Mouse (Mus musculus) neural tube, embryonic 11.5 days (tissue): ENCODE results near the gene Mrpl4. TPM values are rescaled to one million over a fixed set of nuclear protein-coding genes. Genes with fewer than 3 reads are reported as not detected.

Source experiments
- ATAC-seq: fragments of 200-750 bp; cut with Nextera tagmentation; 2 replicates; pipeline ENCODE4 v1.8.0; 2017; ENCODE audit warnings: moderate number of reproducible peaks, mild to moderate bottlenecking, moderate TSS enrichment, moderate library complexity; ENCODE audit not compliant: insufficient read depth, low FRiP score, low TSS enrichment
- DNase-seq: peaks from one replicate; pipeline ENCODE4 v3.0.0-alpha.2; 2015; ENCODE audit warnings: low spot score
- H3K27ac ChIP-seq: fragments of 300-500 bp; sonication (generic); 2 replicates; pipeline ENCODE4 v1.5.1; 2014; ENCODE audit warnings: low read depth, mild to moderate bottlenecking, low read length
- H3K27me3 ChIP-seq: fragments of 300-500 bp; sonication (generic); 2 replicates; pipeline ENCODE4 v1.6.1; 2014; ENCODE audit warnings: mild to moderate bottlenecking, low read length, mixed read lengths; ENCODE audit not compliant: control insufficient read depth, insufficient read depth
- H3K36me3 ChIP-seq: fragments of 300-500 bp; sonication (generic); 2 replicates; pipeline ENCODE4 v1.6.1; 2014; ENCODE audit warnings: mild to moderate bottlenecking, low read length, moderate library complexity, mixed read lengths; ENCODE audit not compliant: control insufficient read depth, insufficient read depth
- H3K4me1 ChIP-seq: fragments of 300-500 bp; sonication (generic); 2 replicates; pipeline ENCODE4 v1.6.1; 2014; ENCODE audit warnings: low read length, mixed read lengths; ENCODE audit not compliant: control insufficient read depth, insufficient read depth
- H3K4me2 ChIP-seq: fragments of 300-500 bp; sonication (generic); 2 replicates; pipeline ENCODE4 v1.6.1; 2014; ENCODE audit warnings: low read depth, mild to moderate bottlenecking, moderate library complexity
- H3K4me3 ChIP-seq: fragments of 300-500 bp; sonication (generic); 2 replicates; pipeline ENCODE4 v1.5.1; 2014; ENCODE audit warnings: low read depth, low read length
- H3K9ac ChIP-seq: fragments of 300-500 bp; sonication (generic); 2 replicates; pipeline ENCODE4 v1.6.1; 2014; ENCODE audit warnings: mild to moderate bottlenecking, low read length
- H3K9me3 ChIP-seq: fragments of 300-500 bp; sonication (generic); 2 replicates; pipeline ENCODE4 v1.6.1; 2016; ENCODE audit warnings: low read length; ENCODE audit not compliant: control insufficient read depth
- WGBS: fragments of 180-500 bp; shearing (Covaris S2); extraction: QIAGEN DNeasy Blood & Tissue Kit; methylation state at CpG from one replicate; pipeline ENCODE4 v1.1.7; 2014; 5-methylcytosine and 5-hydroxymethylcytosine counted together
- polyA plus RNA-seq: library from polyadenylated mRNA; unstranded; fragments of >200 nt; fragmentation: Nextera tagmentation; extraction: Ambion mirVana; gene quantifications from 2 replicates; pipeline ENCODE4 v1.2.1, GENCODE M21; 2014

Mrpl4 gene
- polyA plus RNA-seq, 1 experiment from 2014 or later: 135 TPM

DNA sequence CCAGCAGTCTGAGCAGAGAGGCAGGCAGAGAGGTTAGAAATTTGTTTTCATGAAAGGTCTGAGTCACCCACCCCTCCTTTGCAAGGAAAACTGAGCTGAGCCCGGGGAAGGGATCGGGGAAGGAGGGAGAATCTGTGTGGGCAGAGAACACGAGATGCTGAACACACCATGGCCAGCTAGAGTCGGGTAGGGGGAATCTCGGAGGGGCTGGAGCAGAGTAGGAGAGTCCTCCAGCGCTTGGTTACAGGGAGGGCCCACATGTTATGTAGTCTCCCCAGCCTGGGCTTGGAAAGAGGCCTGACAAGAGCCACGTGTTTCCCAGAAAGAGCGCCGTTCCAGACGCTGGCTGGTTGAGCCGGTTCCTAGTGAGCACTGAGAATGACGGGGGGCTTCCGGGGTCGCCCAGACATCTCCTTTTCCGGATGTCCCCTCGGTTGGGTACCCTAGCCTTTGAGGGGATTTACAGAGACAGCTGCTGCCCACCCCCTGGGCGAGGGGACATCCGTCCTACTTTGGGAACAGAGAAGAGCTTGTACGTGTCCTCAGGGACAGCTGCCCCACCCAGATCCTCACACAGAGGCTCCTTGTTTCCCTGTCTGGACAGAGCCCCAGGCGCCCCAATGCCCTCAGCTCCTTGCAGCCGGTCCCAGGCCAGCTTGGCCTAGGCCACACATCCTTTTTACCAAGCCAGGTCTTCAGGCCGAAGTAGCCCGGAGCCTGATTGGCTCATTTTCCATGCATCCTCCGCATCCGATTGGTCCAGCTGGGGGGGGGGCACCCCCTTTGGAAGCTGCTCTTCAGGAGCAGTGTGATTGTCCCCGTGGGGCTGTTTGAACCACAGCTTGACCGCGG, 30.2 kb upstream of the Mrpl4 start:
- peak; percentile 31; the same call in 1 of the 2 replicates for ATAC-seq
- H3K27ac ChIP-seq: peak overlapping the region; percentile 57; the same call in 1 of the 2 replicates
- DNase-seq: peak; percentile 66
- peaks cover 4% of the 10 kb centered on the region; the same call in 1 of the 2 replicates for H3K36me3 ChIP-seq
- H3K27me3 ChIP-seq: no peaks in the 10 kb centered on the region
- peak overlapping the region; percentile 42 for H3K4me2 ChIP-seq
- H3K4me1 ChIP-seq: peaks cover 21% of the 10 kb centered on the region
- H3K4me3 ChIP-seq: peak overlapping the region; percentile 15; the same call in 1 of the 2 replicates
- 35% methylated on average over 28 of the region's 28 CpGs for WGBS
- H3K9ac ChIP-seq: peak overlapping the region; percentile 49
- H3K9me3 ChIP-seq: no peaks in the 10 kb centered on the region

GRCm38 (mm10) chr9:20973001-20973681, 29.4 kb upstream of the Mrpl4 start:
- Histone ChIP-seq H3K27me3 (no peaks in the 10 kb centered on the region), H3K27ac (peak overlapping the region; percentile 57; the same call in 1 of the 2 replicates), H3K9ac (peak overlapping the region; percentile 49; the same call in 1 of the 2 replicates), H3K36me3 (no peaks in the 10 kb centered on the region), H3K4me2 (peak overlapping the region; percentile 42), H3K4me3 (peak overlapping the region; percentile 15; the same call in 1 of the 2 replicates), H3K9me3 (no peaks in the 10 kb centered on the region), H3K4me1 (peaks cover 21% of the 10 kb centered on the region)
- DNase-seq (no peak), ATAC-seq (no peak)
- WGBS: 62% methylated on average over 4 of the region's 4 CpGs

DNA sequence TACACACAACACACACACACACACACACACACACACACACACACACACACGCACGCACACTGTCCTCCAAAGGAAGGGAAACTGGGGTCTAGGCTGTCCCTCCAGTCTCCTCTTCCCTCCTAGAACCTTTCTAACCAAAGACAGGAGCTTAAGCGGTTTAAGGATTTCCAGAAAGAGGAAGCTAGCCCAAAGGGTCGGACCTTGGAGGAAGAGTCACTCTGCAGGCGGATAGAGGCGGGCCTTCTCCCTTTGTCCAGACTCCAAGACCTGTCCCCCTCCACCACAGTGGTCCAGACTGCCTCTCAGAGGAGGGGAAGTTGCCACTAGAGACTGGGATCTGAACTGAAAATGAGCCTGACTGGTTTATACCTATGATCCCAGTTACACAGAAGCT, 28.9 kb upstream of the Mrpl4 start:
- no peak overlapping the region for H3K9ac ChIP-seq
- H3K27me3 ChIP-seq: no peaks in the 10 kb centered on the region
- no peaks in the 10 kb centered on the region for H3K9me3 ChIP-seq
- H3K4me2 ChIP-seq: peak overlapping the region; percentile 1
- H3K4me3 ChIP-seq: no peak overlapping the region
- WGBS: 62% methylated on average over 6 of the region's 6 CpGs
- ATAC-seq (no peak), DNase-seq (no peak)
- H3K27ac ChIP-seq: no peak overlapping the region
- peaks cover 21% of the 10 kb centered on the region for H3K4me1 ChIP-seq
- H3K36me3 ChIP-seq: no peaks in the 10 kb centered on the region

DNA sequence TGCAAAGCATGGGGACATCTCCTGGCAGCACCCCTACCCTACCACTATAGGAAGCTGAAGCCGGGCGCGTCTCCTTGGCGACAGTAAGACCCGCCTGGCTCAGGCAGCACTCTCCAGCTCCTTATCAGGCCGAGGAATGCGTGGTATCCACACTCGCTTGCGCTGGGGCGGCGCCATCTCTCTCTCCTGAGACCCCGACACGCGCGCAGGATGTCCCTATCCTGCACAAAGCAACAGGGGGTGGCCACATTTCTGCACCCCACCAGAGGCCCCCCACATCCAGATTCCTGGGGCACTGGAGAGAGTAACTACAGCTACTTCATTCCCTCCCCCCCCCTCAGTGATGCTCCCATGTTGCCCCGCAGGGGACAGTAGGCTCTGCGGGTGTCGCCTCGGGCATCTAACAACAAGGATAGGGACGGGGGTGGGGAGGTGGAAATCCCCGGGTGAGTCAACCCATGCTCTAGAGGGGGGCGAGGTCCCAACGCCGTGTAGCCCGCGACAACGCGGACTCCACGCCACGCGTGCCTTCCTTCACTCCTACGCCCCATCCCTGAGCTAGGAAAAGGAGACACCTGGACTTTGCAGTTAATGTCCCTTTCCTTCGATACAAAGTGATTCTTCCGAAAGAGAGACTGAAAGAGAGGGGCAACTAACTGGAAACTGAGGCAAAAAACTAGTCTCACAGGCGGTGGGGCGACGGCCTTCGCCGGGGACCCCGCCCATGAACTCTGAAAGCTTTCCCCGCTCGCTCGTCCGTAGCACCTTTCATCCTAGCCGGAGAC, 26.9 kb upstream of the Mrpl4 start:
- Histone ChIP-seq H3K27ac (peak overlapping the region; percentile 49), H3K9ac (peak overlapping the region; percentile 73), H3K36me3 (no peaks in the 10 kb centered on the region), H3K4me1 (peaks cover 21% of the 10 kb centered on the region), H3K9me3 (no peaks in the 10 kb centered on the region), H3K27me3 (no peaks in the 10 kb centered on the region), H3K4me3 (peak overlapping the region; percentile 66), H3K4me2 (peak overlapping the region; percentile 93)
- WGBS: under 1% methylated on average over 44 of the region's 45 CpGs
- peak; percentile 43 for DNase-seq
- ATAC-seq: peak; percentile 35; the same call in 1 of the 2 replicates

GRCm38 (mm10) chr9:20976216-20976960, 26.1 kb upstream of the Mrpl4 start, which contains the start of gene S1pr2:
TSS of gene S1pr2 (minus strand) at chr9:20976781.
- no peaks in the 10 kb centered on the region for H3K27me3 ChIP-seq
- peak; percentile 86 for DNase-seq
- H3K36me3 ChIP-seq: no peaks in the 10 kb centered on the region
- peak within 1 kb of the TSS; percentile 49 for H3K27ac ChIP-seq
- peak within 1 kb of the TSS; percentile 93 for H3K4me2 ChIP-seq
- under 1% methylated on average over 46 of the region's 47 CpGs for WGBS
- peak within 1 kb of the TSS; percentile 66 for H3K4me3 ChIP-seq
- ATAC-seq: peak; percentile 54
- H3K9me3 ChIP-seq: no peaks in the 10 kb centered on the region
- H3K4me1 ChIP-seq: peaks cover 21% of the 10 kb centered on the region
- H3K9ac ChIP-seq: peak within 1 kb of the TSS; percentile 73

- ATAC-seq (no peak), DNase-seq (no peak)
Measured at GRCm38 (mm10) chr9:20976961-20977689, 25.4 kb upstream of the Mrpl4 start.

GRCm38 (mm10) chr9:20978409-20979095, 24.0 kb upstream of the Mrpl4 start:
- WGBS: 66% methylated on average over 10 of the region's 10 CpGs
- H3K9ac ChIP-seq: no peak overlapping the region
- no peak for DNase-seq
- ATAC-seq: no peak
- no peaks in the 10 kb centered on the region for H3K36me3 ChIP-seq
- H3K4me3 ChIP-seq: no peak overlapping the region
- no peaks in the 10 kb centered on the region for H3K9me3 ChIP-seq
- H3K27me3 ChIP-seq: no peaks in the 10 kb centered on the region
- H3K4me1 ChIP-seq: peaks cover 8% of the 10 kb centered on the region; the same call in 1 of the 2 replicates
- H3K4me2 ChIP-seq: no peak overlapping the region
- H3K27ac ChIP-seq: no peak overlapping the region

More at GRCm38 (mm10) chr9:20976961-20977689, 25.4 kb upstream of the Mrpl4 start:
- no peak overlapping the region for H3K27ac ChIP-seq
- H3K27me3 ChIP-seq: no peaks in the 10 kb centered on the region
- H3K4me3 ChIP-seq: peak overlapping the region; percentile 66
- no peaks in the 10 kb centered on the region for H3K9me3 ChIP-seq
- no peak overlapping the region for H3K9ac ChIP-seq
- no peaks in the 10 kb centered on the region for H3K36me3 ChIP-seq
- H3K4me1 ChIP-seq: peaks cover 20% of the 10 kb centered on the region
- 2% methylated on average over 4 of the region's 4 CpGs for WGBS
- peak overlapping the region; percentile 93 for H3K4me2 ChIP-seq
